Mouse (Mus musculus) thymus, adult 2 months (tissue): ENCODE results near the gene Slfn5.

Source experiments
- CTCF ChIP-seq: fragments of 200-500 bp; IDR thresholded peaks from 2 replicates; pipeline ENCODE4 v1.5.1; 2012; ENCODE audit warnings: mild to moderate bottlenecking, control low read depth, low read length, moderate library complexity, borderline replicate concordance; ENCODE audit not compliant: control insufficient read depth, poor library complexity, insufficient read depth; ENCODE audit errors: extremely low read depth
- POLR2A ChIP-seq: fragments of 200-500 bp; IDR thresholded peaks from 2 replicates; pipeline ENCODE4 v1.6.1; 2012; ENCODE audit warnings: mild to moderate bottlenecking, low read length, control low read depth, moderate library complexity; ENCODE audit not compliant: control insufficient read depth, poor library complexity, insufficient read depth; ENCODE audit errors: extremely low read depth

GRCm38 (mm10) chr11:82945636-82946035 is 5.5 kb upstream of the Slfn5 start:
- no peak for TF ChIP-seq POLR2A
- no peak for TF ChIP-seq CTCF
